Mouse (Mus musculus): ENCODE measurements around the gene Slc4a5.
A peak's percentile ranks its signal among the peaks of the same experiment; 100 is the strongest.
"Not testable (repeated sequence)": the region's sequence is repeated elsewhere in the genome, so short reads cannot be mapped to it uniquely, and the experiment has no call there.

Slc4a5 gene

GRCm38 (mm10) chr6:83309017-83309416 lies 89.4 kb downstream of the Slc4a5 start:
- no peak for DNase-seq (ENCODE audit: low spot score in 2 of 2)

GRCm38 (mm10) chr6:83311206-83311605 lies 91.6 kb downstream of the Slc4a5 start:
- no peak for DNase-seq (ENCODE audit: low spot score in 2 of 2)

- DNase-seq (ENCODE audit: low spot score in 2 of 2): no peak
Observed at GRCm38 (mm10) chr6:83312021-83312420, 92.4 kb downstream of the Slc4a5 start.

GRCm38 (mm10) chr6:83312514-83312913 lies 92.9 kb downstream of the Slc4a5 start:
- DNase-seq (ENCODE audit: low spot score in 2 of 2): no peak

- DNase-seq (ENCODE audit: low spot score in 2 of 2): no peak
Observed at GRCm38 (mm10) chr6:83315293-83315692, 95.7 kb downstream of the Slc4a5 start.

- peak; percentile 41 for DNase-seq (ENCODE audit: low spot score in 2 of 2)
Observed at GRCm38 (mm10) chr6:83316022-83316421, 96.4 kb downstream of the Slc4a5 start.

DNA sequence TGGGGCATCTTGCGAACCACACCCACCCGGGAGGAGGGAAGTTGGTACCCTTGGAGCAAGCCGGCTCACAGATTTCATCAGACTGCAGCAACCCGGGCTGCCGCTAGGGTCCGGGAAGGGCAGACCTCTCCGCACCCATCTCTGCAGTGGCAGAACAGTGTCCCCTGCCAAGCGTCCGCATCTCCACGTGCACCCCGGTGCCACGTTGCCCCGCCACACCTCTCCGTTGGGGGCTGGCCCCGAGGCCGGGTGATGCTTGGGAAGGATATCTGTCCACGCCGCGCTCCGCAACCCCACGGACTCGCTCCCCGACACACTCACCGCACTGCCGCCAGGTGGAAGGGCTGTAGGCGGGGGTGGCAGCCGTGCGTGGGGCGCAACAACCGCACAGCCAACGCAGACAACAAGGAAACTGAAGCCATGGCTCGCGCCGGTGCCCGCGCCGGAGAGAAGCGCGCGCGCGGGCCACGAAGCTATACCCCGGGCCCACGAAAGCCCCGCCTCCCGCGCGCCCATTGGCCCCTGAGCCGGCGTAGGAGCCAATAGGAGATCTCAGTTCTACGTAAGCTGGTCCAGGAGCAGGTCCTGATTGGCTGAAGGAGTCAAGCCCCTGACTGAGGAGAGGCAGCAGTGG lies 97.6 kb downstream of the Slc4a5 start:
- peak; percentile 97 for DNase-seq (ENCODE audit: low spot score in 2 of 2)

DNA sequence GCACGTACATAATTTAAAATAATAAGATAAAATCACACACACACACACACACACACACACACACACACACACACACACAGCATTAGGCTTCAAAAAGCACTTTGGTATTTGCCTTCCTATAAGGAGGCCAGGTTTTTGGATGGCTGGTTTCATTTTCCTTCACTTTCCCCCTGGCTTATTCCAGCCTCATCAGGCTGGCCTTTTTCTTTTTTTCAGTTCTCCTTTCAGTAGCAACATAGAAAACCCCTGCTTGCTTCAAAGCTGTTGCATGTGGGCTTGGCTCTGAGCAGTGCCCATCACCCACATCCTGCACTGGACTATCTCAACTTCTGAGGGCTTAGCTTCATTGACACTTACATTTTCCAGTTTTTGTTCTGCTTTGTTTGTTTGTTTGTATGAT lies 102.3 kb downstream of the Slc4a5 start:
- DNase-seq (ENCODE audit: low spot score in 2 of 2): no peak

- DNase-seq (ENCODE audit: low spot score in 2 of 2): no peak
Observed at GRCm38 (mm10) chr6:83322794-83323193, 103.2 kb downstream of the Slc4a5 start.

DNA sequence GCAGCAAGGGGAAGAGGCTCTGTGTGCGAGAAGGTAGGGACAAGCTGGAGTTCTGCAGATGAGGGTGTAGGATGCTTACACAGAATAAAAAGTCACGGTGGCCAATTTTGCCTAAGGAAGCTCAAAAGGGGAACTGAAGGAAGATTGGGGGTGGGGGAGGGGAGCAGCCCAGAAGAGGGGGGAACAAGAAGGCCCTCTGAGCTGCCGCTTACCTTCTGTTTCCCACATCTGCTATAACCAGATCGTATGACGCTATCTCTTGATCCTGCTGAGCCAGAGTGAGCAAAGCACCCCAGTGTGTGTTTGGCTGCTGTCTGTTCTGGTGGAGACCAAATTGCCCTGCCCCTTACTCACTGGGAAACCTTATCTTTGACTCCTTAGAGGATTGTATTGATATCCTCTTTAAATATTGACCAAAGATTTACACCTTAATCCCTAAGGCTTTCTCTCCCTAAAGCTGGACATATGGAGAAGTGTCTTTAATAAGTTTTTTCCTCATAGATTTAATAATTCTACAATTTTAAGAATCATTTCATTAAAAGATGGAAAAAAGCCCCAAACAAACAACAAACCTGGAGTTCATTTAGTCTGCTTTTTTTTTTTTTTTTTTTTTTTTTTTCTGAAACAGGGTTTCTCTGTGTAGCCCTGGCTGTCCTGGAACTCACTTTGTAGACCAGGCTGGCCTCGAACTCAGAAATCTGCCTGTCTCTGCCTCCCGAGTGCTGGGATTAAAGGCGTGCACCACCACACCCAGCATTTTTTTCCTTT lies 104.2 kb downstream of the Slc4a5 start:
- DNase-seq (ENCODE audit: low spot score in 2 of 2): no peak

GRCm38 (mm10) chr6:83325525-83326393 lies 106.1 kb downstream of the Slc4a5 start, which contains the start of the genes Mthfd2 and Mob1a:
TSS of gene Mthfd2 (minus strand) at chr6:83325908.
TSS of gene Mob1a (plus strand) at chr6:83326016.
- peak; percentile 97 for DNase-seq (ENCODE audit: low spot score in 2 of 2)

GRCm38 (mm10) chr6:83326394-83326736 lies 106.7 kb downstream of the Slc4a5 start:
- DNase-seq (ENCODE audit: low spot score in 2 of 2): no peak

GRCm38 (mm10) chr6:83326761-83327160 lies 107.1 kb downstream of the Slc4a5 start:
- no peak for DNase-seq (ENCODE audit: low spot score in 2 of 2)

DNA sequence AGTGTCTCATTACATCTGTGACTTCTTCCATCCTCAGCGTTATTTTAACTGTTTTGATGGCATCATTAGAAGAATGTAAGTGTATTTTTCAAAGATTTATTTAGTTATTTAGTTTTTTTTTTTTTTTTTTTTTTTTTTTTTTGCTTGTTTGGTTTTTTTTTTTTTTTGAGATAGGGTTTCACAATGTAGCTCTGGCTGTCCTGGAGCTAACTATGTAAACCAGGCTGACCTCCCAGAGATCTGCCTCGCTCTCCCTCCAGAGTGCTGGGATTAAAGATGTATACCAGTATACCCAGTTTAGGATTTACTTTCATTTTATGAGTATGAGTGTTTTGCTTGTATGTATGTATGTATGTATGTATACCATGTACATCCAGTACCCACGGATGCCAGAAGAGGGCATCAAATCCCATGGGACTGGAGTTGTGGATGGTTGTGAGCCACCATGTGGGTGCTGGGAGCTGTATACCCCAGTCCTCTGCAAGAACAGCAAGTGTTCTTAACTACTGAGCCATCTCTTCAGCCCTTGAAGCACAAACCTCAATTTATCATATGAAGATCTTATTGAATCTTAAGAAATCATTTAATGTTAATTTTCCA lies 108.1 kb downstream of the Slc4a5 start:
- DNase-seq (ENCODE audit: low spot score in 2 of 2): no peak

GRCm38 (mm10) chr6:83341387-83341786 lies 121.8 kb downstream of the Slc4a5 start:
- no peak for DNase-seq (ENCODE audit: low spot score in 2 of 2)

GRCm38 (mm10) chr6:83342957-83343356 lies 123.3 kb downstream of the Slc4a5 start:
- DNase-seq (ENCODE audit: low spot score in 2 of 2): no peak

- DNase-seq (ENCODE audit: low spot score in 2 of 2): not testable (repeated sequence)
Observed at GRCm38 (mm10) chr6:83345285-83345684, 125.7 kb downstream of the Slc4a5 start.

DNA sequence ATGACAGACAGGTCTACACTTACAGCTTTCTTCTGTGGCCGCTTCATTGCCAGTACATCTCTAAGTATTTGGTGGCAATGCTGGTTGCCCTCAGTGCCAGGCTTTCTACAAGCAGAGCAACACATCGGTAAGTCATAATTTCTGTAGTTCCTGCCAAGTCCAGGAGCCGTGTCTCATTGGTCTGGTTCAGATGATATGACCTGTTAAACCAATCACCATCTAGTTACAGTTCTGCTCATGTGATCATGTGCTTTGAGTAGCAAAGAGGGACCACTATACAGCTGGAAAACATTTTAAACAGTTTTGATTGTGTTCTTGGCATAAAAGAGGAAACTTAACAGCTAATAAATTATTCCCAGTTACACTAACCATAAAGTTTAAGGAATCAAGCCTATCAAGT lies 128.3 kb downstream of the Slc4a5 start:
- peak in 1 of 2 experiments; percentile 26 for DNase-seq (ENCODE audit: low spot score in 2 of 2)

GRCm38 (mm10) chr6:83348873-83349272 lies 129.2 kb downstream of the Slc4a5 start, which contains the start of gene Bola3:
TSS of gene Bola3 (plus strand) at chr6:83349147.
- no peak for DNase-seq (ENCODE audit: low spot score in 2 of 2)

GRCm38 (mm10) chr6:83349274-83349958 lies 129.8 kb downstream of the Slc4a5 start:
- peak; percentile 87 to 90 for DNase-seq (ENCODE audit: low spot score in 2 of 2)

- DNase-seq (ENCODE audit: low spot score in 2 of 2): peak in 1 of 2 experiments; percentile 36
Observed at GRCm38 (mm10) chr6:83350172-83350571, 130.5 kb downstream of the Slc4a5 start.
